Mouse (Mus musculus) left cerebral cortex, adult 8-10 months (tissue): ENCODE data around the gene Uqcr10. TPM values are rescaled to one million over a fixed set of nuclear protein-coding genes. Genes with fewer than 3 reads are reported as not detected.
"Not testable (repeated sequence)": the region's sequence is repeated elsewhere in the genome, so short reads cannot be mapped to it uniquely, and the experiment has no call there.

Source experiments
- DNase-seq, 2 experiments: peaks; one replicate each; pipeline ENCODE4 v3.0.0; 2022; ENCODE audit warnings: low spot score in 2 of 2
- total RNA-seq, 4 experiments: library from RNA; stranded (reverse); gene quantifications; 2 replicates each; pipeline ENCODE4 v1.2.4; 2022

The Uqcr10 gene
- total RNA-seq, 4 experiments from 2014 or later, result 312 to 352 (median 336) TPM

DNA sequence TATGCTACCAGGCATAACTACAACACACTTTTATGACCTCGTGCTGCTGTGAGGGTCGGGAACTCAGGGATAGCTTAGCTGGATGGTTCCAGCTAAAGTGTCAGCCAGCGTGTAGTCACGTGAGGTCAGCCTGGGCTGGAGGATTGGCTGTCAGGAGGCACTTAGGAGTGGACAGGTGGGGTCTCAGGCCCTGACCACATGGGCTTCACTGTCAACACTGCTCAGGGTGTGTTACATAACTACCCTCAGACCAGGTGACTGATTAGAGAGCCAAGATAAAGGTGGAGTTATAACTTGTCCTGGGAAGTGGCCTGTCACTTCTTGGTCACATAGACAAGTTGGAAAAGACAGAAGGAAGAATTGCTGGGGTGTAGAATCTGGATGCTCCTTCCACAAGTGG is 11.5 kb upstream of the Uqcr10 start:
- DNase-seq, result no peak

DNA sequence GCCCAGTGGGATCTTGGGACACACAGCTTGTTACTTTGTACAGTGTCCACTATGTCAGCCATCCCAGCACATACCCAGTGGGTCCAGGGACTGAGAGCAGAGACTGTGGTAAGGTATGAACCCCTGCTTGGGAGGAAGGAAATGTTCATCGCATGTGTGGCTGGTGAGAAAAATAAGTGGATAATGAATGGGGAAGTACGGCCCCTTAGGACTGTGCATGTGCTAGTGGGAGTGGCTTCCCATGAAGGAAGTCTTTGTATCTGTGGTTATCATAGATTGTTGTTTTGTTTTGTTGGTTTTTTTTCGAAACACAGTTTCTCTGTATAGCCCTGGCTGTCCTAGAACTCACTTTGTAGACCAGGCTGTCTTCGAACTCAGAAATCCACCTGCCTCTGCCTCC is 10.6 kb upstream of the Uqcr10 start:
- no peak for DNase-seq

DNA sequence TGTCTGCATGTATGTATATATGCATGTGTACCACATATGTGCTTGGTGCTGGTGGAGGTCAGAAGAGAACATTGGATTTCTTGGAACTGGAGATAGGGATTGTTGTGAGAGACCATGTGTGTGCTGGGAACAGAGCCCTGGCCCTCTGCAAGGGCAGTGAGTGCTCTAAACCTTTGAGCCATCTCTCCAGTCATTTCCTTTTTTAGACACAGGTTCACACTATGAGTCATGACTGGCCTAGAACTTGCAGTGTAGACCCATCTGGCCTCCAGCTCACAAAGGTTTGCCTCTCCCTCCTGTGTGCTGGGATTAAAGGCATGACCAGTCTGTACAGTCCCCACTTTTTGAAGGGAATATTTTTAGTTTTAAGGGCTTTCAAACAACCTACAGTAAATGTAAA is 8.7 kb upstream of the Uqcr10 start:
- no peak for DNase-seq

DNA sequence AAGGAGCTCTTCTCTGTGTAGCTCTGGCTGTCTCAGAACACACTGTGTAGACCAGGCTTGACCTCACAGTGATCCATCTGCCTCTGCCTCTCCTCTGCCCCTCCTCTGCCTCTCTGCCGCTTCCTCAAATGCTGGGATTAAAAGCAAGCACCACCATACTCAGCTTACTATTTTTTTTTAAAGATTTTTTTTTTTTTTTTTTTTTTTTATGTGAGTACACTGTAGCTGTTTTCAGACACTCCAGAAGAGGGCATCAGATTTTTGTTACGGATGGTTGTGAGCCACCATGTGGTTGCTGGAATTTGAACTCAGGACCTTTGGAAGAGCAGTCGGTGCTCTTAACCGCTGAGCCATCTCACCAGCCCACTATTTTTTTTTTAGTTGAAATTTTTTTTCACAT is 6.0 kb upstream of the Uqcr10 start:
- not testable (repeated sequence) for DNase-seq

DNA sequence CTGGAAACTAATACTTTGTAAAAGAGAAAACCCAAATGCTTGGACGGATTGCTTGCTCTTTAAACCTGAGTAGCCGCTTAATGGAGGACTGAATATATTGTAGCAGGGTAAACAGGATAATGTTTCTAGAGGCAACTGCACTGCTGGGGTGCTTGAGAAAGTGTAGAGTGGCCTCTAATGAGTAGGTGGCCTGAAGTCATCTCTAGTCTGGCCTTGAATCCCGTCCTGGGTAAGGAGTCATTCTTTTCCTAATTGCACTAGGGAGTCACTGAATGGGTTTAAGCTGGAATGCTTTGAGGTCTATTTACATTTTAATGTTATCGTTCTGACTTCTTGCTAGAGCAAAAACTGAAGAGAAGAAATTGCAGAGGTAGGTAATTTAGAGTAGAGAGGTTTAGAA is 1.0 kb upstream of the Uqcr10 start:
- DNase-seq, result no peak

DNA sequence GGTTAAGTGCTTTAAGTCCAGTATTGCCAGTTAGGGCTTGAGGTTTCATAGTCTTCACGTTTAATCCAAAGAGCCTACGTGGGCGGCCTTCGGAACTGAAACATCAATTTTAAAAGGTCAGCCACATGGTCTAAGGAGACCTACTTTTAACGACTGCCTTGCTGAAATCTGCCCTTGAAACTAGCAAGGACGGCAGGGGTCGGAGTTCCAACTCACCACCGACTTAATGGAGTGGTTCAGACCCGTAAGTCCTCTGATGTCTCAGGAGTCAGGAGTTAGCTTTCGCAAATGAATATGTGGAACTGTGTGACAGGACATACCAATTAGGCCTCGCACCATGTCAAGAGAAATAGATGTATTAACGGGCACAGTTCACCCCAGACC is 462 bp downstream of the Uqcr10 start:
- no peak for DNase-seq

DNA sequence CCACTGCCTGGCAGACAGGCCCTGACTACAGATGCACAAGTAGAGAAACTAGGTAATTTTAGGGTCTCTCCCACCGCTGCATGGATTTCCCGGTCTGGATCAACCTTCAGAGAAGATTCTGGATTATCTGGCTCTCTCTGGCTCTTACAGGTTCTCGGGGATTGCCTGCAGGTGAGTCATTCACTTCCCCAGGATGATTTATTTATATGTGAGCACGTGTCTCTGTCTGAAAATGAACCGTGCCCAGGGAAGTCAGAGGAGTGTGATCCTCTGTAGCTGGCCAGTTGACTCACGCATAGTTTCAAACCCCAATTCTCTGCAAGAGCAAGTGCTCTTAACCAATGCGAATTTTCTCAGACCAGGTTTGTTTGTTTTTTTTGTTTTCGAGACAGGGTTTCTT is 3.4 kb downstream of the Uqcr10 start:
- DNase-seq, result no peak

DNA sequence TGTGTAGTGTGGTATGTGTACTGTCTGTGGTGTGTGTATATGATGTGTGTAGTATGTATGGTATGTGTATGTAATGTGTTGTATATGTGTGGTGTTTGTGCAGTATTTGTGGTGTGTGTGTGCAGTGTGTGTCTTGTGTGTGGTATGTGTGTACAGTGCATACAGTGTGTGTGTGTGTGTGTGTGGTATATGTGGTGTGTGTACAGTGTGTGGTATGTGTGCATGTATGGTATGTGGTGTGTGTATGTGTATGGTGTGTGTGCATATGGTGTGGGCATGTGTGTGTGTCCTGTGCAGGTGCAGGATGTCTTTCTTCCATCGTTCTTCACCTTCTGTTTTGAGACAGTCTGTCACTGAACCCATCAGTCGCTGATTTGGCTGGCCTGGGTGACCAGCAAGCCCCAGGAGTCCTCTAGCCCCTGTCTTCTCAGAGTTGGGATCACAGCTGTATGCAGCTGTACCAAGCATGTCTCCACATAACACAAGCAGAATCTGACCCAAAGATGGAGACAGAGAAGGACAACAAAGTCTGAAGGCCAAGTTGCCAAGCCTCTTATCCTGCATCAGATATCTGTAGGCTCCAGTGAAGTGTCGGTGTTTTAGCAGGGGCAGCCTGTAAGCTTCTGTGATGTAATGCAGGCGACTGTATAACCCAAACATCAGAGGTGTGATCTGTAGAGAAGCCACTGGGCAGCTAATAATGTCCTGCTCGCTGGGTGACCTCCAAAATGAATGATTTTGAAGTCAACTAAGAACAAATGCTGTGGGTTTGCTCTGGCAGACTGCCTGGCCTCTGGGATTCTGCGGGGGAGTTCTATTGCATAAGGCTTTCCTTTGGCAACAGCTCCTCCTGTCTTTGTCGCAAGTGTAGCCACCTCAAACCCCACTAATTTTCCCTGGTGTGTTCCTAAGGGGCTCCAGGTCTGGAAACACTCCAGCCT is 6.8 kb downstream of the Uqcr10 start:
- DNase-seq, result peak; percentile 49 to 55

DNA sequence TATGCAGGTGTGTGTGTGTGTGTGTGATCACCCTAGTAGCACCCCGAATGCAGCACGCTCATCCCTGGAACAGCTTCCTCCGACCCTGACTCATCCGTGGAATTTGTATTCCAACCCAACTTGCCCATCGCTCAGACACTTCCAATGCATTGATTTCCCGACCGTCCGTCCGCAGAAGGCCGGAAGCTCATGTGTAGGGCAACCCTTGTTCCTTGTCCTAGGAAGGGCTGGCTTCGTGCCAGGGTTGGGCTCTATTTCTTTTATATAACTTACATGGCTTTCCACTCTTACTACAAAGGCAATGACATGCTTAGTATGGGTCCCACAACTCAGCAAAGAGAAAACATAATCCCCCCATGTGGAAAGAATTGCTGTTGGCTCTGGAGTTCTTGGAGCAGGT is 12.0 kb downstream of the Uqcr10 start:
- DNase-seq, result no peak

DNA sequence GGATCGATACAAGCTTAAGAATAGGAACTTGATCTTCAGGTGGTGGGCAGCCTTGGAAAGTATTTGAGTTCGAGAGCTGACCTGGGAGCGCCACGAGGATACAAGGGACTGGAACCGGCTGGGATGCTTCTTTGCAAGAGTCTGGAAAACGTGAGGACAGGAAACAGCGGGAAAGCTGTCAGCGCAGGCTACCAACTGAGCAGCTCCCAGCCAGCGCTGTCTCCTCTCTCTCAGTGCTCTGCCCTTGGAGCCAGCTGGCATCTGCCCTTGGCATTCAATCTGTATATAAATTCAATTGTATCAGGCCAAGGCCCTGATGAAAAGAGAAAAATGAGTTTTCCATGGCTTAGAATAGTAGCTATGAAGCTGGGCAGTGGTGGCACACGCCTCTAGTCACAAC is 12.9 kb downstream of the Uqcr10 start:
- DNase-seq, result no peak

DNA sequence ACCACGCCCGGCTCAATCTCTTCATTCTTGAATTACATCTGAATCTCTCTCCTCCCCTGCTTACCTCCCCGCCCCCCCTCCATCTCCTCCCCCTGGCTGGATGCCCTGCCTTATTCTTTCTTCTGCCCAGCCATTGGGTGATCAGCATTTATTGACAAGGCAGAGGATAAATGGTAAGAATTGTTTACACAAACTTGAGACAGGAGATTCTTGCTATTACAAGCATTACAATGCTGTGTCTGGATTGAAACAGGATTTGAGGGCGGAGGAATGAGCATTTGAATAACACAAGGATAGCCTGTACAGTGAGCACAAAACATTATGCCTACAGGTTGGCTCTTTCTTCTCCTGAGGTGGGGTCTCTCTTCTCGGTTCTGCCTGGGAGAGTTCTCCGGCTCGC is 13.8 kb downstream of the Uqcr10 start:
- no peak for DNase-seq

DNA sequence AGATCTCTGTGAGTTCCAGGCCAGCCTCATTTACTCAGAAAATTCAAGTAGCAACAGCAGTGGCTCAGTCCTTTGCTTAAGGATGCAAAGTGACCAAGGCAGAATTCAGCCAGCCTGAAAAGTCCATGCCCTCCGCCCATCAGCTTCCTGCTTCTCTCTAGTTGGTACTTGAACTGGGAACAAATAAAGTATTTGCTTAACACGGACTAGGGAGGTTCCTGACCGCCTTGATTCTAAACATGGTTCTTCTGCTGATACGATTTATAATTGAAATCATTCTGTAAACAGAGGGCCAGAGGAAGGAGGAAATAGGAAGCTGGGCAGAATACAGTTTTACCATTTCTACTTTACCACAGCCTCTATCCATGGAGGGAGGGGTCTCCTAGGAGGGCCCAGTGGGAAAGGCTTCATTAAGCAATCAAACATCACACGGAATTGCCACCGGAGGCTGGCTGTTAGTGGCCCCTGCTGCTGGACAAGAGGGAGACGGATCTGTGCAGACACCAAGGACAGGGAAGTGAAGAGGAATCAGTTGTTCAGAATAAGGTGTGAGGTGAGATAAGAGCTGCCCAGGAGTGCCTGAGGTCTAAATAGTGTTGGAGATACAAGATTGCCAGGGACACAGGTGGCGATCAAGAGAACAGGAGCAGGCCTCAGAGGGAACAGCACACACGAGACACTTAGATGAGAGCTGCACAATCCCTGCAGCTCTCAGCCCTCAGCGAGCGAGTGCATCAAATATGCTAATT is 15.3 kb downstream of the Uqcr10 start:
- DNase-seq, result no peak

DNA sequence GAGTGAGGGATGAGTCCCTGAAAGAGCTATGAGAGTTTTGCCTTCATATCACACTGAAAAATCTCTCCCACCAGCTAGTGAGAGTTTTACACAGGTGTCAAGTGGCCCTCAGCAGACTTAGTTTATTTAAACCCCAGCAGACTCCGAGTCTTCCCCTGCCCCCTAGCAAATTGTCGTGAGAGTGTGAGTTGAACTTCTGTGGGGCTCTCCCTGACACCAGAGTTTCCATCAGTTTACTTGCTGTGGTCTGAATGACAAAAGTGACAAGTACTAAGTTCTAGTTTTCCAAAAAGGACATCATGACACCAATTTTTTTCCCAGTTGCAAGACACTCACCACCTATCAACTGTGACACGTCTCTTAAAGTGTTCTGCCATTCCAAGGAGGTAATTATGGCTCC is 16.3 kb downstream of the Uqcr10 start:
- no peak for DNase-seq

DNA sequence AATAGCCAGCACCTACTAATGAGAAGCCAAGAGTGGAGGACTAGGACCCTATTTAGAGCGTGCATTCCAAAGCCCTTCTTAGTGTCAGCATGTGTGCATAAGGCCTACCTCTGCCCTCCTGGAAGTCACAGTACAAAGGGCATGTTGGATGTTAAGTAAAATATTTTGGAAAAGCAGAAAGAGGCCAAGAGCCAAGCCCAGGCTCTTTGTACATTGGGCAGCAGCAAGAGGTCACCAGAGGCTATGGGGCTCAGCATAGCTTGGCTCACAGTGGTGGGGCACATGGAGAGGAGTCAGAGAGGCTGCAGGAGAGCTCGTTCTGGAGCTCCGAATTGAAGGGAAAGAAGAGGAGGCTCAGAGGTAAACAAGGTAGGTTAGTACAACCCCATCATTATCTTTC is 17.1 kb downstream of the Uqcr10 start:
- no peak for DNase-seq

DNA sequence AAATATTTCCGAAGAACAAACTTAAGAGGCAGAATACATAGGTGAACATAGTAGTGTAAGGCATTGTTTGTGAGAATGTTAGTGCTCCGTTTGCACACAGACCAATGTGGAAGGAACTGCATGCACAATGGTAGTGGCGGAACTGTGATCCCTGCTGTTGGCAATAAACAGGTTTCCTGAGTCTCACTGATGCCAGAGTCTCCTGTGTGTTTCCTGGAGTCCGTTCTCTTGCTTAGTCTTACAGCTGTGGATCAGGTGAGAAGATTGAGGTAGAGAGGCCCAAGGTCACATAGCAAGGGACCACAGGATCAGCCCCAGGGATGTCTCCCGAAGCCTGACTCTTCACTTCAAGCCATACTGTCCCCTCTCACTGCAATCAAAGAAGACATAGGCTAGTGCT is 18.6 kb downstream of the Uqcr10 start:
- DNase-seq, result no peak

DNA sequence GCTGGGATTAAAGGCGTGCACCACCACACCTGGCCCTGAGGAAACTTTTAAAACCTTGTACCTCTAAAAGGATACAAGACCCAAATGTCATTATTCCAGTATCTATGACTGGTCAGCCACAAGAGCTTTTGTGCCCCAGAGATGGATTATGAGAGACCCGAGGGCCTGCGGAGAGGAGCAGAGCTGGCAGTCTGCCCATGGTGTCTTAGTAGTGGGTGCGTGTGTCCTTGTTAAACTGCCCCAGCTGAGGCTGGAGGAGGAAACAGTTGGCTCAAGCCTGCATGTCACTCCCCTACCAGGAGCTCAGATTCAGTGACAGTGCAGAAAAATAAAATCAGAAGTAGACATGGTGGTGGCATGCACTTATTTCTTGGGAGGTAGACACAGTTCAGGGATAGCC is 19.1 kb downstream of the Uqcr10 start:
- no peak for DNase-seq

DNA sequence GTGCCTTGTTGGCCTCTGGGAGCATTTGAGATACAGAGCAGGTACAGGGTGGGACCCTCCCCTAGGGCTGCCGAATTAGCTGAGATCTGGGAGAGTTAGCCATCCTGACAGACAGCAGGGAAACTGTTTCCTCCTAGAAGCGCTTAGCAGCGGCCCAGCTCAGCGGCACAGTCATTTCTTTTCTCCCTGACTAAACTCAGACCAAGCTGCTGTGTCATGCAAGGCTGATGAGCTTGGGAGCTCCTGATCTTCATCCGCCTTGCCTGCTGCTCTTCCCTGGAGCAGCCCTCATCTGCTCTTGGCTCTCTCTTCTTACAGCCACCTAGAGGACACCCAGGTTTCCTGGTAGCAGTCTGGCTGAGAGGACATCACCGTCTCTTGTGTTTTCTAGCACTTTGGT is 20.0 kb downstream of the Uqcr10 start:
- DNase-seq, result no peak

DNA sequence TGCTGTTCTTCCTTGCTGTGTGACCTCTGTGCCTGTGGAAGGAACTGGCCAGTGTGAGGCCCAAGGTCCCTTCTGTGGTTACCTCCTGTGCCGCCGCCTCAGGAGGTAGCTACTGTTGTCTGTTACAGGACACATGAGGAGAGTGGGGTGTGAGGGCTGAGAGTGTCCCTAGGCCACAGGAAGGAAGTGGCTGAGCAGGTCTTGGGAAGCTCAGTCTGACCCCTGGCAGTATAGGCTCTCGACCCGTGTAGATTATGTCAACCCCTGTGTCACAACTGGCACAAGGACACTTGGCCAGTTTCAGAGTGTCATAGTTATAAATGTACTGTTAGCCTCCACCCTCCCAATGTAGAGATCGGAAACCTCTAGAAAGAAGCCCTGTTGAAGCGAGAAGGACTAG is 20.6 kb downstream of the Uqcr10 start:
- no peak for DNase-seq

DNA sequence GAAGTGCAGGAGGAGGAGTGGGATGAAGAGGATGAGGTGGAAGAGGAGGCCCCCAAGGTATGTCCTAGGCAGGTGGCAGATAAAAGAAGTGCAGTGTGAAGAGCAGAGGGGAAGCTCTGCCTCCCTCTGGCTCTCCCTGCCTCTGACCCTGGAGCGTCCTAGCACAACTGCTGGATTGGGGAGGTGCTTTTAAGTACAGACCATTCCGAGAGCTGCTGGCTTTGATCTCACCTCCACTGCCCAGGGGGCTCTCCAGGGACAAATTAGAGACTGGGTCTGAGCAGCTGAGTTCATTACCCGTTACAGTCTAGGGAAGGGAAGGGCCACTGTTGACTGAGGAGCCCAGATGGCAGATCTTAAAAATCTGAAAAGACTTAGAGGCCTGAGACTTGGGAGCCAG is 24.0 kb downstream of the Uqcr10 start:
- DNase-seq, result no peak

DNA sequence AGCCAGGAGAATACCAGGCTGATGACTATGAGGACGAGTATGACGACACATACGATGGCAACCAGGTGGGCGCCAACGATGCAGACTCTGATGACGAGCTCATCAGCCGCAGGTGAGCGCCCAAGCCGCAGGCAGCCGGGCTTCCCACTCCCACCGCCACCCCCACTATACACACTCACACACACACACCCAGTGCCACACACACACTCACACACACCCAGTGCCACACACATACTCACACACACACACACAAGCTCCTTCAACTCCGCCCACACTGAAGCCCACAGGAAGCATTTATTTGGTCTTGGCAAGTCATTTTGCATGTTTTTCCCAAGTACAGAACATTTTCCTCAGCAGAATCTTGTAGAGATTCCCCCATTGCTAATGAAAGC is 24.7 kb downstream of the Uqcr10 start:
- DNase-seq, result peak; percentile 23 to 52

DNA sequence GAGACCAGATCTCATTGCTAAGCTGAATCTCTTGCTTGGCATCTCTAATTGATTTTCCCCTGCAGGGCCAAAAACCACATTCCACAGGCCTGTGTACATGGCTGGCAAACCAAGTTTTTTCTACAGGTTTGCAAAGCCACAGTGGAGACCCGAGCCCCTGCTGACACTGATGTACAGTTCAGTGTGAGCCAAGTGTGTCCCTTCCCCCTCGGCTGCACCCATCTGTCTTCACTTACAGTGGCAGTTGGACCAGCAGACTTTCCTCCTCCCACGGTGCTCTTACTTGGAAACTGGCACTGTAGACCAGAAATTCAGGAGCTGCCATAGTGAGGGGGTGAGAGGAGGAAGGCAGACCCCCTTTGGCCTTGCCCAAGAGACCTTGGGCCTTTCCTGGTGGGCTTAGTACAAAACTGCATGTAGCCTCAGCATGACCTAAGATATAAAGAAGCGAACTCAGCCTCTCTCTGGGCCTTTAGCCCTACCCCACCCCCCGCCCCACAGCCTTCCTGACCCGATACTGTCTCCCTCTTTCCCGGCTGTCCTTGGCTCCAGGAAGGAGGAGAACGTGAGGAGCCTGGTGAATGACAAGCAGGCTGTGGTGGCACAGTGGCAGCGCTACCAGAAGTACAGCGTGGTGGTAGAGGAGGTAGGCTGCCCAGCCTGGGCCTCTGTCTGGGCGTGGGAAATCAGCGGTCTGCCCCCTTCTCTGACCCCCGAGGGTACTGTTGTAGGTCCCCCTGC is 25.3 kb downstream of the Uqcr10 start:
- peak; percentile 16 to 76 for DNase-seq

DNA sequence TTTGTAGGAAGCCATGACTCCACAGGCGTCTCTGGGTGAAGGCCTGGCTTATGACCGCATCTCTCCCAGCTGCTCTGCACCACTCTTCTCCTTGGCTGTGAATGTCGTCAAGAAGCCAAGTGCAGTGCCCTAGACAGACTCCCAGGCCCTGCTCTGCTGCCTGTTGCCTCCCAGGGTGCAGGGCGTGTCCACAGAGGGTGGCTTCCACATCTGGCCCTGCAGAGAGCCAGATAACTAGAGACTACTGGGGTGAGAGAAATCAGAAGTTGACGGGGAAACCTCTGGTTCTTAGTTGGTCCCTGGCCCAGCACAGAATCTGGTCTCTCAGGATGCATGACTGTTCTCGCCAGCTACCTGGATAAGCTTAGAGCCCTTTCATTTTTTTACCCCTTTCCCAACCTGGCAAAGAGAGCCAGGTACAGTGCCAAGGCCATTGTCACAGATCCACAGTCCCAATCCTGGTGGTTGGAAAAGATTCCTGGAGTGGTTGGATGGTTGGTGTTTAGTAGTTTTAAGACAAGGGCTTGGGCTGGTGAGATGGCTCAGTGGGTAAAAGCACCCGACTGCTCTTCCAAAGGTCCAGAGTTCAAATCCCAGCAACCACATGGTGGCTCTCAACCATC is 26.8 kb downstream of the Uqcr10 start:
- no peak for DNase-seq
